In genomic region chr8:3515260-3515671, GRCm38 (mm10) we compare ENCODE assay signal across 8 mouse cellular contexts. TPM values are rescaled to one million over a fixed set of nuclear protein-coding genes. Genes with fewer than 3 reads are reported as not detected.
A peak's percentile ranks its signal among the peaks of the same experiment; 100 is the strongest.
DNase-seq lines count a peak whose midpoint lies in the region; ATAC-seq lines count a peak whose summit lies in the region.

Pnpla6 (plus strand) TSS chr8:3515384.

- H3K36me3 ChIP-seq in hindbrain, embryonic 11.5 days (ENCODE audit: control insufficient read depth, insufficient read depth, low read length): 0 out of 2 replicates have a peak, but pooled peaks cover 3% of the 10 kb centered on the region
- peaks cover 7% of the 10 kb centered on the region for H3K36me3 ChIP-seq in lung, embryonic 16.5 days (ENCODE audit: control insufficient read depth, insufficient read depth, low read length)

- H3K9ac ChIP-seq in hindbrain, embryonic 11.5 days (ENCODE audit: low read depth, low read length): peak within 1 kb of the TSS; percentile 48
- H3K9ac ChIP-seq in lung, embryonic 16.5 days (ENCODE audit: low read length): peak within 1 kb of the TSS; percentile 73

- H3K4me3 ChIP-seq in hindbrain, embryonic 11.5 days (ENCODE audit: low read depth, low read length): peak within 1 kb of the TSS; percentile 49
- H3K4me3 ChIP-seq in lung, embryonic 16.5 days (ENCODE audit: low read length): peak within 1 kb of the TSS; percentile 75

- peak; percentile 90 for DNase-seq in NIH3T3 (ENCODE audit: low read depth)
- DNase-seq in cerebellum, postnatal 14 days: peak; percentile 93
- peak; percentile 81 to 88 for DNase-seq in frontal cortex, postnatal 10 days (ENCODE audit: low spot score in 2 of 2)
- peak; percentile 88 for DNase-seq in hindbrain, embryonic 11.5 days (ENCODE audit: low spot score)
- peak; percentile 87 for DNase-seq in layer of hippocampus, adult 9-11 months
- peak; percentile 77 for DNase-seq in ovary, postnatal 10 days (ENCODE audit: low spot score)
- peak; percentile 78 for DNase-seq in thymus, postnatal 0 days (ENCODE audit: low spot score)

- under 1% methylated on average over 25 of the region's 25 CpGs for WGBS in hindbrain, embryonic 11.5 days
- under 1% methylated on average over 25 of the region's 25 CpGs for WGBS in lung, embryonic 16.5 days

- ATAC-seq in hindbrain, embryonic 11.5 days (ENCODE audit: low FRiP score): peak; percentile 73
- ATAC-seq in lung, embryonic 16.5 days (ENCODE audit: low read depth): peak; percentile 75

- peak within 1 kb of the TSS; percentile 84 for H3K4me2 ChIP-seq in hindbrain, embryonic 11.5 days (replicated peaks; ENCODE audit: low read depth, low read length)
- H3K4me2 ChIP-seq in lung, embryonic 16.5 days (ENCODE audit: low read depth, low read length): peak within 1 kb of the TSS; percentile 97

- peak within 1 kb of the TSS; percentile 19; the same call in 1 of the 2 replicates for H3K27ac ChIP-seq in hindbrain, embryonic 11.5 days (ENCODE audit: low read depth, low read length)
- peak within 1 kb of the TSS; percentile 83 for H3K27ac ChIP-seq in lung, embryonic 16.5 days (ENCODE audit: low read length)

- 0 out of 2 replicates have a peak, but pooled peaks cover 2% of the 10 kb centered on the region for H3K4me1 ChIP-seq in hindbrain, embryonic 11.5 days (replicated peaks; ENCODE audit: control insufficient read depth, insufficient read depth, low read length)
- 0 out of 2 replicates have a peak, but pooled peaks cover 5% of the 10 kb centered on the region for H3K4me1 ChIP-seq in lung, embryonic 16.5 days (replicated peaks; ENCODE audit: control insufficient read depth, insufficient read depth, low read length)

- H3K9me3 ChIP-seq in hindbrain, embryonic 11.5 days (ENCODE audit: control insufficient read depth, low read length): no peaks in the 10 kb centered on the region
- H3K9me3 ChIP-seq in lung, embryonic 16.5 days (ENCODE audit: control insufficient read depth, low read length): no peaks in the 10 kb centered on the region

- no peaks in the 10 kb centered on the region for H3K27me3 ChIP-seq in hindbrain, embryonic 11.5 days (ENCODE audit: control insufficient read depth, insufficient read depth, low read length)
- no peaks in the 10 kb centered on the region for H3K27me3 ChIP-seq in lung, embryonic 16.5 days (ENCODE audit: control insufficient read depth, insufficient read depth, low read depth, low read length)

RNA-seq across cellular contexts. Expression of gene Pnpla6, which starts in this region (rescaled TPM):
- 17.4 and 19.9 TPM in 2 replicates for polyA plus RNA-seq in hindbrain, embryonic 11.5 days (2014; fragmentation: Nextera tagmentation; extraction: Ambion mirVana)
- polyA plus RNA-seq in lung, embryonic 16.5 days (2015; fragmentation: Nextera tagmentation; extraction: Ambion mirVana): 27.3 and 30.9 TPM in 2 replicates
- polyA plus RNA-seq in thymus, postnatal 0 days (2015; fragmentation: Nextera tagmentation; extraction: Ambion mirVana): 10.4 and 12.9 TPM in 2 replicates

Comparison
In these comparisons a context has a peak if more than half of its experiments do, and no peak if none do; other contexts are left out.
1. Peak in every context shown above with its lines: DNase-seq, ATAC-seq, H3K4me3 ChIP-seq and H3K27ac ChIP-seq.